Mouse (Mus musculus): ENCODE measurements around the gene Dcun1d3. TPM values are rescaled to one million over a fixed set of nuclear protein-coding genes. Genes with fewer than 3 reads are reported as not detected.
A peak's percentile ranks its signal among the peaks of the same experiment; 100 is the strongest.

Gene Dcun1d3
- polyA plus RNA-seq, 1 experiment: 37.9 TPM

DNA sequence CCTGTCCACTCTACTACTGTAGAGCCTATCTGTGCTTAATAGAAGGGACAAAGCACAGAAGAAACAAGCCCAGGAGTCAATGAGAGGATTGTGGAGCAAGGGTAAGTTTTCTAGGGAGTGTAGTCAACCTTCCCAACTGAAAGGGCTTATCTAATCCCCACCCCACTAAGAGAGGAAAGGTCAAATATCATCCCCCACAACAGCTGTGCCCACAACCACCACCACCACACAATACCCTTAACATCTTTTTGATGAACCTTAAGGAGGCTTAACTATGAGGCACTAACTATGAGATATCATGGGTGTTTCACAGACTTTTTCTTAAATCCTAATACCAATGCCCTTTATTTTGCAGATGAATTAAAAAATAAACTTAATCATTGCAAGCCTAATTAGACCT is 43.6 kb downstream of the Dcun1d3 start:
- peaks cover 13% of the 10 kb centered on the region for H3K36me3 ChIP-seq (ENCODE audit: control insufficient read depth, insufficient read depth, low read length, poor library complexity, severe bottlenecking)
- H3K27me3 ChIP-seq (ENCODE audit: control insufficient read depth, insufficient read depth, low read length, poor library complexity, severe bottlenecking): no peaks in the 10 kb centered on the region
- peaks cover 1% of the 10 kb centered on the region for H3K4me1 ChIP-seq (ENCODE audit: control insufficient read depth, insufficient read depth, low read length)
- no peak overlapping the region for H3K9ac ChIP-seq (ENCODE audit: low read depth, poor library complexity, severe bottlenecking)
- H3K27ac ChIP-seq (ENCODE audit: insufficient read depth, low read length): no peak overlapping the region
- TF ChIP-seq EP300 (IDR thresholded peaks at IDR 0.05; ENCODE audit: insufficient read depth, low read depth, low read length) (no peak), CTCF (IDR thresholded peaks at IDR 0.05; ENCODE audit: low read depth, low read length) (no peak), POLR2A (IDR thresholded peaks at IDR 0.05; ENCODE audit: insufficient read depth, low read length) (no peak)
- no peaks in the 10 kb centered on the region for H3K9me3 ChIP-seq (replicated peaks; ENCODE audit: control insufficient read depth, insufficient read depth, low read length, poor library complexity, severe bottlenecking)
- H3K4me3 ChIP-seq (ENCODE audit: low read depth, low read length): no peak overlapping the region

DNA sequence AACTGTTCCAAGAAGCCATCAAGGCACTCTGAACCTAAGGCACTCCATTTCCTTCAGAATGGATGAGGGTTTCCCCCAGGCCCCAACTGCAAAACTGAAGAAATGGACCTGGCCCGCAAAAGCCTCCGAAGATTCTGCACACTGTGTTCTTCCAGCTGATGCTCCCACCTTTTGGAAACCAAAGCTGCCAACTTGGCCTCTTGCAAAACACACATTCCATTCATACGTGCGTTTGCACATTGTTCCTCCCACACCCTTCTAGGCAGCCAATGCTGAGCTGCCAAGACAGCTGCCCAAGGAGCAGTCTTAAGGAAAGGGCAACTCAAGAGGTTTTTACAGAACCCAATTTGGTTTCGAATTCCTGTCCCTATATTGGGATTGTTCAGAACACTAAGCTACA is 45.4 kb downstream of the Dcun1d3 start:
- H3K36me3 ChIP-seq (ENCODE audit: control insufficient read depth, insufficient read depth, low read length, poor library complexity, severe bottlenecking): peaks cover 11% of the 10 kb centered on the region
- H3K4me1 ChIP-seq (ENCODE audit: control insufficient read depth, insufficient read depth, low read length): no peaks in the 10 kb centered on the region
- no peaks in the 10 kb centered on the region for H3K27me3 ChIP-seq (ENCODE audit: control insufficient read depth, insufficient read depth, low read length, poor library complexity, severe bottlenecking)
- H3K27ac ChIP-seq (ENCODE audit: insufficient read depth, low read length): no peak overlapping the region
- H3K4me3 ChIP-seq (ENCODE audit: low read depth, low read length): no peak overlapping the region
- no peak for TF ChIP-seq EP300 (IDR thresholded peaks at IDR 0.05; ENCODE audit: insufficient read depth, low read depth, low read length)
- no peaks in the 10 kb centered on the region for H3K9me3 ChIP-seq (replicated peaks; ENCODE audit: control insufficient read depth, insufficient read depth, low read length, poor library complexity, severe bottlenecking)
- H3K9ac ChIP-seq (ENCODE audit: low read depth, poor library complexity, severe bottlenecking): no peak overlapping the region

DNA sequence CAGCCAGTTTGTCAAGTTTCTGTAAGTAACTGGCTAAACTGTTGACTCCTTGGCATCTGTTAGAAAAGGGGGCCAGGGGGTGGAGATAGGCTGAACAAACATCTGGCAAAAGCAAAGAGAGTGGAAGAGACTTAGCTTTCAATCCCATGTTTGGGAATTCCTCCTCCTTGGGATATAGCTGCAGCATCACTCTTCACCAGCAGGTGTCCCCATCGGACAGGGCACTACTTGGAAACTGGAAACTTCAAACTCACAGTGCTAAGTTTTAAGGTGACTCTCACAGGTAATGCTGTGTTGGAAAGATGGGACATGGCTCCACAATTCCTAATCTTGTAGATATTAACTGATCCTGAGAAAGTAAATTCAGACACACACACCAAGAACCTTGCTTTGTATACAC is 47.0 kb downstream of the Dcun1d3 start:
- H3K9me3 ChIP-seq (replicated peaks; ENCODE audit: control insufficient read depth, insufficient read depth, low read length, poor library complexity, severe bottlenecking): no peaks in the 10 kb centered on the region

DNA sequence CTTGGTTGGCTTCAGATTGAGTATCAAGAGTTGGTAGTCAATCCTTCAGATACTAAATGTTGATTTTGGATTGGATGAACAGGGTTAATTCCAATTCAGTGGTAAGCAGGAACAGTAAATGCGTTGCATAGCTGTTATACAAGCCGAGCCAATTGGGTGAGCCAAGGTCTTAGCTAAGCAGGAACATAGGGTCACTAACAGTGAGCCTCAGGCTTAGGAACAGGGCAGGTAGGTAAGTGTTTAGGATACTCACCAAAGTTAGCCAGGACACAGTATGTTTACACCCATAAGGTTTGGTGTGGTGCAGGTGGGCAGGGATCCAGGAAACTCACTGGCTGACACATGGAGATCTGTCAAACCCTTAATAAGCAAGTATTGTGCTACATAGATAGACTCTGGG is 48.7 kb downstream of the Dcun1d3 start:
- H3K27ac ChIP-seq (ENCODE audit: insufficient read depth, low read length): no peak overlapping the region
- no peak overlapping the region for H3K4me3 ChIP-seq (ENCODE audit: low read depth, low read length)
- H3K4me1 ChIP-seq (ENCODE audit: control insufficient read depth, insufficient read depth, low read length): no peaks in the 10 kb centered on the region
- no peaks in the 10 kb centered on the region for H3K9me3 ChIP-seq (replicated peaks; ENCODE audit: control insufficient read depth, insufficient read depth, low read length, poor library complexity, severe bottlenecking)
- no peak overlapping the region for H3K9ac ChIP-seq (ENCODE audit: low read depth, poor library complexity, severe bottlenecking)
- H3K36me3 ChIP-seq (ENCODE audit: control insufficient read depth, insufficient read depth, low read length, poor library complexity, severe bottlenecking): peaks cover 2% of the 10 kb centered on the region
- H3K27me3 ChIP-seq (ENCODE audit: control insufficient read depth, insufficient read depth, low read length, poor library complexity, severe bottlenecking): no peaks in the 10 kb centered on the region
- no peak for TF ChIP-seq POLR2A (IDR thresholded peaks at IDR 0.05; ENCODE audit: insufficient read depth, low read length)
- TF ChIP-seq CTCF (IDR thresholded peaks at IDR 0.05; ENCODE audit: low read depth, low read length): no peak
- no peak for TF ChIP-seq EP300 (IDR thresholded peaks at IDR 0.05; ENCODE audit: insufficient read depth, low read depth, low read length)

More for the DNA sequence above, 47.0 kb downstream of the Dcun1d3 start:
- Histone ChIP-seq H3K27ac (ENCODE audit: insufficient read depth, low read length) (no peak overlapping the region), H3K4me1 (ENCODE audit: control insufficient read depth, insufficient read depth, low read length) (no peaks in the 10 kb centered on the region), H3K36me3 (ENCODE audit: control insufficient read depth, insufficient read depth, low read length, poor library complexity, severe bottlenecking) (peaks cover 2% of the 10 kb centered on the region), H3K9ac (ENCODE audit: low read depth, poor library complexity, severe bottlenecking) (no peak overlapping the region), H3K4me3 (ENCODE audit: low read depth, low read length) (no peak overlapping the region), H3K27me3 (ENCODE audit: control insufficient read depth, insufficient read depth, low read length, poor library complexity, severe bottlenecking) (no peaks in the 10 kb centered on the region)
- TF ChIP-seq POLR2A (IDR thresholded peaks at IDR 0.05; ENCODE audit: insufficient read depth, low read length): no peak
- peak; percentile 57 for TF ChIP-seq CTCF (IDR thresholded peaks at IDR 0.05; ENCODE audit: low read depth, low read length)
- TF ChIP-seq EP300 (IDR thresholded peaks at IDR 0.05; ENCODE audit: insufficient read depth, low read depth, low read length): no peak

DNA sequence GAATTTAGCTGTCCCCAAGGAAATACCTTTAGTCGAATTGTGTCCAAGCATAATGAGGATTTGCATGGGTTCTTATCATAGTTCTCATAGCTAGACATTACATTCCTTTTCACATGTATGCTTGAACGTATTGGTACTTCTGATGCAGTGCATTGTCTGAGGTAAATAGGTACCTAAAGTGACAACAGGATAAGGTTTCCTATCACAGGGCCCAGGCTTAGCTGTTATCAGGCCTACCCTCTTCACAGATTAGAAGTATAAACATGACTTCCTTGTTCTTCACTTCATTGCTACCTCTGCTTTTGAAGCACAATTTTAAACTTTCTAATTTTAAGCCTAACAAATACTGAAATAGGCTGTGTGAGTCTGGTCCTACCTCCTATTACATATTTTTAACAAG is 50.6 kb downstream of the Dcun1d3 start:
- peaks cover 2% of the 10 kb centered on the region for H3K36me3 ChIP-seq (ENCODE audit: control insufficient read depth, insufficient read depth, low read length, poor library complexity, severe bottlenecking)
- no peak overlapping the region for H3K4me3 ChIP-seq (ENCODE audit: low read depth, low read length)
- H3K27me3 ChIP-seq (ENCODE audit: control insufficient read depth, insufficient read depth, low read length, poor library complexity, severe bottlenecking): no peaks in the 10 kb centered on the region
- no peaks in the 10 kb centered on the region for H3K9me3 ChIP-seq (replicated peaks; ENCODE audit: control insufficient read depth, insufficient read depth, low read length, poor library complexity, severe bottlenecking)
- TF ChIP-seq POLR2A (IDR thresholded peaks at IDR 0.05; ENCODE audit: insufficient read depth, low read length) (no peak), EP300 (IDR thresholded peaks at IDR 0.05; ENCODE audit: insufficient read depth, low read depth, low read length) (no peak), CTCF (IDR thresholded peaks at IDR 0.05; ENCODE audit: low read depth, low read length) (no peak)
- no peak overlapping the region for H3K9ac ChIP-seq (ENCODE audit: low read depth, poor library complexity, severe bottlenecking)
- H3K27ac ChIP-seq (ENCODE audit: insufficient read depth, low read length): no peak overlapping the region
- no peaks in the 10 kb centered on the region for H3K4me1 ChIP-seq (ENCODE audit: control insufficient read depth, insufficient read depth, low read length)

DNA sequence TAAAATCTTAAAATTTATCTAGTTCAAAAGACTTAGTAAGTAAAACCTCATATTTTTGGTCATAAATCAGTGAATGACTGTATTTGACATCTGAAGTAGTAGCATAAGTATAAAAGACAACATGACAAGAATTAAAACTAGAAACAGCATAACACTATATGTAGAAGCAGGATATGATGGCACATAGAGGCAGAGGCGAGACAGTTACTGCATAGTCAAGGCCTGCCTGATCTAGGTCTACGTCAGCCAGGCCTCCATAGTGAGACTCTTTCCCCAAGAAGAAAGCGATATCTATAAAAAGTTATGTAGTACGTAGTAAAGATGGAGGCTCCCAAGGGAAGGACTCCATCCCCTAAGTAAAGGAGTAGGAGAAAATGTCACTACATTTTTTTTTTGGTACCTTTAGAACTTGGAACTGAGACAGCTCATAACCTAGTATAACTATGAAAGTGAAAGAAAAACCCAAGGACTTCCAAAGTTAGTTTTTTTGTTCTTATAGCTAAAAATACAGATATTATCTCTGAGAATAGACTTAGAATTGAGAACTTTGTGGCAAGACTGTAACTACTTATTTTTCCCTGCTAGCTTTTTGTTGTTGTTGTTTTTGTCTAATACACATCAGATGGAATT is 54.2 kb downstream of the Dcun1d3 start:
- Histone ChIP-seq H3K9me3 (replicated peaks; ENCODE audit: control insufficient read depth, insufficient read depth, low read length, poor library complexity, severe bottlenecking) (no peaks in the 10 kb centered on the region), H3K36me3 (ENCODE audit: control insufficient read depth, insufficient read depth, low read length, poor library complexity, severe bottlenecking) (no peaks in the 10 kb centered on the region; the same call in none of the 2 replicates), H3K27ac (ENCODE audit: insufficient read depth, low read length) (no peak overlapping the region), H3K4me1 (ENCODE audit: control insufficient read depth, insufficient read depth, low read length) (no peaks in the 10 kb centered on the region), H3K4me3 (ENCODE audit: low read depth, low read length) (no peak overlapping the region), H3K9ac (ENCODE audit: low read depth, poor library complexity, severe bottlenecking) (no peak overlapping the region), H3K27me3 (ENCODE audit: control insufficient read depth, insufficient read depth, low read length, poor library complexity, severe bottlenecking) (no peaks in the 10 kb centered on the region)
- TF ChIP-seq EP300 (IDR thresholded peaks at IDR 0.05; ENCODE audit: insufficient read depth, low read depth, low read length) (no peak), POLR2A (IDR thresholded peaks at IDR 0.05; ENCODE audit: insufficient read depth, low read length) (no peak), CTCF (IDR thresholded peaks at IDR 0.05; ENCODE audit: low read depth, low read length) (no peak)

All from ES-Bruce4 (cell line).